Mouse (Mus musculus) MEL (cell line): ENCODE measurements at regions not wholly inside any gene's neighbourhood (a gene's known extent, or its start where the extent isn't known, plus 50 kb on each side); places are given as distances from the start of the nearest gene placed in this dataset.

Source experiments
- CTCF ChIP-seq, 3 experiments: IDR thresholded peaks in 2 of 3; conservative IDR thresholded peaks in 1 of 3; 2 replicates each; pipeline ENCODE4 v1.5.1; 2011 to 2012; ENCODE audit warnings: low read length in 3 of 3, low read depth in 2 of 3, mild to moderate bottlenecking in 2 of 3, improper control_type of control experiment in 1 of 3, inconsistent platforms in 1 of 3, mixed read lengths in 1 of 3, moderate library complexity in 1 of 3; ENCODE audit not compliant: control insufficient read depth in 1 of 3, insufficient read depth in 1 of 3, poor library complexity in 1 of 3, severe bottlenecking in 1 of 3
- ELF1 ChIP-seq: IDR thresholded peaks from 2 replicates; pipeline ENCODE4 v1.6.1; 2014; ENCODE audit warnings: low read depth, mild to moderate bottlenecking, inconsistent platforms, low read length, improper control_type of control experiment, moderate library complexity
- EP300 ChIP-seq, 2 experiments: IDR thresholded peaks; 2 replicates each; pipeline ENCODE4 v1.6.1; 2011; ENCODE audit warnings: improper control_type of control experiment in 2 of 2, low read length in 2 of 2, low read depth in 1 of 2, mild to moderate bottlenecking in 1 of 2
- JUND ChIP-seq: IDR thresholded peaks from 2 replicates; pipeline ENCODE4 v1.6.1; 2011; ENCODE audit warnings: low read depth, mild to moderate bottlenecking, improper control_type of control experiment, low read length
- KAT2A ChIP-seq: conservative IDR thresholded peaks from 2 replicates; pipeline ENCODE4 v1.6.1; 2012; ENCODE audit warnings: low read depth, low read length, improper control_type of control experiment, inconsistent platforms
- MAFK ChIP-seq: IDR thresholded peaks from 2 replicates; pipeline ENCODE4 v1.6.1; 2011; ENCODE audit warnings: low read depth, mild to moderate bottlenecking, low read length, improper control_type of control experiment, borderline replicate concordance
- NELFE ChIP-seq: IDR thresholded peaks from 2 replicates; pipeline ENCODE4 v1.6.1; 2011; ENCODE audit warnings: low read depth, low read length, improper control_type of control experiment
- POLR2A ChIP-seq, 2 experiments: IDR thresholded peaks; 2 replicates each; pipeline ENCODE4 v1.6.1; 2011 to 2012; ENCODE audit warnings: low read length in 2 of 2, mild to moderate bottlenecking in 2 of 2, control low read depth in 1 of 2, improper control_type of control experiment in 1 of 2, low read depth in 1 of 2, moderate library complexity in 1 of 2; ENCODE audit not compliant: control insufficient read depth in 1 of 2, insufficient read depth in 1 of 2, poor library complexity in 1 of 2
- USF1 ChIP-seq: IDR thresholded peaks from 2 replicates; pipeline ENCODE4 v1.6.1; 2014; ENCODE audit warnings: low read depth, mild to moderate bottlenecking, inconsistent platforms, low read length, improper control_type of control experiment, moderate library complexity
- USF2 ChIP-seq, 2 experiments: IDR thresholded peaks; 2 replicates each; pipeline ENCODE4 v1.6.1; 2011 to 2012; ENCODE audit warnings: improper control_type of control experiment in 2 of 2, low read length in 2 of 2, borderline replicate concordance in 1 of 2, inconsistent platforms in 1 of 2, low read depth in 1 of 2, mild to moderate bottlenecking in 1 of 2; ENCODE audit not compliant: insufficient read depth in 1 of 2
- ZNF384 ChIP-seq: IDR thresholded peaks from 2 replicates; pipeline ENCODE4 v1.6.1; 2012; ENCODE audit warnings: low read depth, mild to moderate bottlenecking, inconsistent platforms, low read length, improper control_type of control experiment

- TF ChIP-seq EP300 (IDR thresholded peaks at IDR 0.05; ENCODE audit: low read depth in 1 of 2, low read length in 2 of 2) (no peak), POLR2A (IDR thresholded peaks at IDR 0.05; ENCODE audit: control insufficient read depth in 1 of 2, insufficient read depth in 1 of 2, low read depth in 1 of 2, low read length in 2 of 2, poor library complexity in 1 of 2) (no peak), USF2 (IDR thresholded peaks at IDR 0.05; ENCODE audit: borderline replicate concordance in 1 of 2, insufficient read depth in 1 of 2, low read depth in 1 of 2, low read length in 2 of 2) (no peak), NELFE (no peak), ZNF384 (no peak), CTCF (IDR thresholded peaks at IDR 0.05 in 2 of 3, conservative IDR thresholded peaks at IDR 0.05 in 1 of 3; ENCODE audit: control insufficient read depth in 1 of 3, insufficient read depth in 1 of 3, low read depth in 2 of 3, low read length in 3 of 3, poor library complexity in 1 of 3, severe bottlenecking in 1 of 3) (no peak), USF1 (no peak), JUND (no peak), ELF1 (no peak), KAT2A (no peak), MAFK (no peak)
Measured at GRCm38 (mm10) chr8:30677423-30677822, 2751.1 kb upstream of the 5930422O12Rik start.
